Mouse (Mus musculus) lung, adult 18-20 months (tissue): Measurements from ENCODE around the gene Tomm6.
A peak's percentile ranks its signal among the peaks of the same experiment; 100 is the strongest.

Source experiments
- DNase-seq, 2 experiments: peaks; one replicate each; pipeline ENCODE4 v3.0.0; 2022; ENCODE audit warnings: mixed read lengths in 2 of 2

The Tomm6 gene

GRCm38 (mm10) chr17:47648966-47649365, 39.2 kb downstream of the Tomm6 start:
- DNase-seq = no peak

GRCm38 (mm10) chr17:47646683-47647082, 41.5 kb downstream of the Tomm6 start:
- DNase-seq = peak; percentile 67 to 80

DNA sequence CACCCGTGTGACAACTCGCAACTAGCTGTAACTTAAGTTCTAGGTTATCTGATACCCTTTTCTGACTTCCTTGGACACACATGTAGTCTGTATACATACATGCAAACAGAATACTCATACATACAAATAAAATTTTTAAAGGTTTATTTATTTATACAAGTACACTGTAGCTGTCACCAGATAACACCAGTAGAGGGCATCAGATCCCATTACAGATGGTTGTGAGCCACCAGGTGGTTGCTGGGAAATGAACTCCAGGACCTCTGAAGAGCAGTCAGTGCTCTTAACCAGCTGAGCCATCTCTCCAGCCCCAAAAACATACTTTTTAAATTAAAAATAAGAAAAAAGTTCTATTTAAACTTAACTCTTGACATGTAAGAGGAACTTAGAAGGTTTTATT, 45.2 kb downstream of the Tomm6 start:
- no peak for DNase-seq
